Mouse (Mus musculus) ES-Bruce4 (cell line): ENCODE results near the gene Rtn3. TPM values are rescaled to one million over a fixed set of nuclear protein-coding genes. Genes with fewer than 3 reads are reported as not detected.

Experiments
- H3K27ac ChIP-seq: 2 replicates; pipeline ENCODE4 v1.5.1; 2012; ENCODE audit warnings: low read length, inconsistent platforms; ENCODE audit not compliant: insufficient read depth
- H3K27me3 ChIP-seq: 2 replicates; pipeline ENCODE4 v1.6.1; 2012; ENCODE audit warnings: mild to moderate bottlenecking, low read length, inconsistent platforms; ENCODE audit not compliant: control insufficient read depth, poor library complexity, insufficient read depth, severe bottlenecking
- H3K36me3 ChIP-seq: 2 replicates; pipeline ENCODE4 v1.6.1; 2012; ENCODE audit warnings: inconsistent platforms, mild to moderate bottlenecking, low read length, moderate library complexity; ENCODE audit not compliant: control insufficient read depth, poor library complexity, insufficient read depth, severe bottlenecking
- H3K4me1 ChIP-seq: one replicate; pipeline ENCODE4 v1.8.1; 2011; ENCODE audit warnings: low read length; ENCODE audit not compliant: control insufficient read depth, insufficient read depth
- H3K4me3 ChIP-seq: 2 replicates; pipeline ENCODE4 v1.5.1; 2011; ENCODE audit warnings: low read depth, mild to moderate bottlenecking, low read length
- H3K9ac ChIP-seq: 2 replicates; pipeline ENCODE4 v1.6.1; 2012; ENCODE audit warnings: low read depth, mild to moderate bottlenecking, inconsistent platforms; ENCODE audit not compliant: poor library complexity, severe bottlenecking
- H3K9me3 ChIP-seq: replicated peaks from 2 replicates; pipeline ENCODE4 v1.6.1; 2012; ENCODE audit warnings: mild to moderate bottlenecking, low read length, inconsistent platforms; ENCODE audit not compliant: control insufficient read depth, poor library complexity, insufficient read depth, severe bottlenecking
- CTCF ChIP-seq: IDR thresholded peaks from one replicate; pipeline ENCODE4 v1.8.1; 2011; ENCODE audit warnings: low read depth, low read length
- EP300 ChIP-seq: IDR thresholded peaks from 2 replicates; pipeline ENCODE4 v1.6.1; 2011; ENCODE audit warnings: low read depth, low read length; ENCODE audit not compliant: insufficient read depth
- POLR2A ChIP-seq: IDR thresholded peaks from one replicate; pipeline ENCODE4 v1.8.1; 2011; ENCODE audit warnings: low read length; ENCODE audit not compliant: insufficient read depth
- polyA plus RNA-seq: library from polyadenylated mRNA; stranded (reverse); fragments of >200 nt; gene quantifications from 2 replicates; pipeline ENCODE4 v1.2.4, GENCODE M21; 2011; ENCODE audit warnings: low read depth; ENCODE audit not compliant: missing spikeins, insufficient read depth, insufficient read length

Gene Rtn3
- polyA plus RNA-seq, 1 experiment, result 162 TPM

DNA sequence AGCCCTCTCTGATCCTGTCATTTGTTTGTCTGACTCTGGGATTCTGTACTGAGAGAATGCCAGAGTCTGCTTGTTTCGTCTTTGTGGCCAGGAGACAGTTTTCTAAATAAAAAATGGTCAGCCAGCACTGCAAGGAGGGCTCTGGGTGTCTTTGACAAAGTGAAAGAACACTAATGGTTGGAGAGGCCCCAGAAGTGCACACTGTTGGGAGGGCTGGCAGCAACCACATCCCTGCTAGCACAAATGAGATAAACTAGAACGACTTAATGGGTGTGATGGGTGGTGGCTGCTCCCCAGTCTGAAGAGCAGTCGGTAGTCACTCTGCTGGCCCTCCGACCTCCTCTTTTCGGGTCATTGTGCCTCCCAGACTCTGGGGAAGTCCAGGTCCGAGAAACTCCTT, 63.9 kb downstream of the Rtn3 start:
- Histone ChIP-seq H3K4me1 (no peaks in the 10 kb centered on the region), H3K27ac (no peak overlapping the region), H3K9me3 (no peaks in the 10 kb centered on the region), H3K36me3 (no peaks in the 10 kb centered on the region), H3K27me3 (no peaks in the 10 kb centered on the region), H3K9ac (no peak overlapping the region), H3K4me3 (no peak overlapping the region)
- TF ChIP-seq POLR2A, result no peak
- TF ChIP-seq EP300, result no peak
- no peak for TF ChIP-seq CTCF

- TF ChIP-seq POLR2A (no peak), CTCF (peak; percentile 58), EP300 (no peak)
- H3K27me3 ChIP-seq, result no peaks in the 10 kb centered on the region
Measured at GRCm38 (mm10) chr19:7417911-7418849, 64.9 kb downstream of the Rtn3 start.

GRCm38 (mm10) chr19:7416834-7417735, 66.0 kb downstream of the Rtn3 start, which contains the start of gene 2700081O15Rik:
TSS of gene 2700081O15Rik (plus strand) at chr19:7417625.
- Histone ChIP-seq H3K4me3 (peak within 1 kb of the TSS; percentile 77), H3K4me1 (no peaks in the 10 kb centered on the region), H3K9me3 (no peaks in the 10 kb centered on the region), H3K36me3 (no peaks in the 10 kb centered on the region), H3K27ac (no peak within 1 kb of the TSS), H3K9ac (peak within 1 kb of the TSS; percentile 93), H3K27me3 (no peaks in the 10 kb centered on the region)
- no peak for TF ChIP-seq POLR2A
- no peak for TF ChIP-seq EP300
- TF ChIP-seq CTCF, result no peak

More at GRCm38 (mm10) chr19:7417911-7418849, 64.9 kb downstream of the Rtn3 start:
- no peaks in the 10 kb centered on the region for H3K4me1 ChIP-seq
- peak overlapping the region; percentile 93 for H3K9ac ChIP-seq
- H3K4me3 ChIP-seq, result peak overlapping the region; percentile 55
- H3K36me3 ChIP-seq, result no peaks in the 10 kb centered on the region
- H3K9me3 ChIP-seq, result no peaks in the 10 kb centered on the region
- no peak overlapping the region for H3K27ac ChIP-seq

DNA sequence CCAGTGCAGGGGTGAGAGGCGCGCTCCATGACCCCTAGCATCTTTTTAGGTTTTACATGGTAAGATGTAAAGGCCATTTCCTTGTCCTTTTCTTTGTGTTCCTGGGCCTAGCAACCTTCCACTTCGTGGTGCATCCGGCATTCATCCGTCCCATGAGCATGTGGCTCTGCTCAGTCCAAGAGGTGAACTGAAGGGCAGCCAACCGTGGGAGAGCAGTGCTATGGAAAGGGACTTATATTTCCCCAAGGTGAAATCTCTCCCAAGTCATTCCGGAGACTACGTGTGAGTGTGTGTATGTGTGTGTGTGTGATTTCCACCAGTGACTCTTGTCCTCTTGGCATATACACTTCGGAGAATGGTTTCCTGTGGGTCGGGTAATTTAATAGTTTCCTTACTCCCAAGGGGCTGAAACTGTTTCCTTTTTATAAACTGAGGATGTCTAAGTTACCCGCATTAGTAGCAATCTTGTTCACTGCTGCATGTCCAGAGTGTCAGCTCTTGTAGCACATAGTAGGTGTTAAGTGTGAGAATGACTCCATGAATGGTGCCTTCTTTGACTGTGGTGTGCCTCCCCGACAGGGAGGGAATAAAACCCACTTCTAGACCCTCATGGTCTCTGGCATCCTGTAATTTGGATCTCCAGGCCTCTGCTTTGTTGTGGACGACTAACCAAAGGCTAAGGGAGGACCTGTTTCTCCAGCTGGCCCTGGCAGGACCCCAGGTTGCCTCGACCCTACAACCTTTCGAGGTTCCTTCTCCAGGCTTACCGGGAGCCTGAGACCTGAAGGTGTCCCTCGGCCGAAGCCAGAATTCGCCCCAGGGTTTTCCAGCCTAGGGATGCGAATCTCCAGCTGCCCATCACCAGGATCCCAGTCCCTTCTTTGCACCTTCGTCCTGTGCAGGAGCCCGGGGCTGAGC, 66.9 kb downstream of the Rtn3 start:
- H3K9ac ChIP-seq, result peak overlapping the region; percentile 93
- no peaks in the 10 kb centered on the region for H3K27me3 ChIP-seq
- no peaks in the 10 kb centered on the region for H3K36me3 ChIP-seq
- peak overlapping the region; percentile 77 for H3K4me3 ChIP-seq
- TF ChIP-seq EP300 (no peak), POLR2A (no peak), CTCF (no peak)
- H3K9me3 ChIP-seq, result no peaks in the 10 kb centered on the region
- H3K27ac ChIP-seq, result no peak overlapping the region
- peaks cover 4% of the 10 kb centered on the region for H3K4me1 ChIP-seq

GRCm38 (mm10) chr19:7412361-7412760, 70.7 kb downstream of the Rtn3 start:
- no peak overlapping the region for H3K9ac ChIP-seq
- H3K4me3 ChIP-seq, result no peak overlapping the region
- no peaks in the 10 kb centered on the region for H3K36me3 ChIP-seq
- no peaks in the 10 kb centered on the region; the same call in 1 of the 2 replicates for H3K9me3 ChIP-seq
- no peaks in the 10 kb centered on the region for H3K27me3 ChIP-seq
- peaks cover 4% of the 10 kb centered on the region for H3K4me1 ChIP-seq
- H3K27ac ChIP-seq, result no peak overlapping the region
- TF ChIP-seq EP300, result no peak
- TF ChIP-seq POLR2A, result no peak
- no peak for TF ChIP-seq CTCF
